Mouse (Mus musculus) liver, embryonic 18 days (tissue): Measurements from ENCODE around the gene Tsg101. TPM values are rescaled to one million over a fixed set of nuclear protein-coding genes. Genes with fewer than 3 reads are reported as not detected.

Source experiments
- polyA plus RNA-seq: library from polyadenylated mRNA; depleted of rRNA; stranded (reverse); fragments of >200 nt; gene quantifications from 2 replicates; pipeline ENCODE4 v1.2.3, GENCODE M21; 2012; rRNA removed

Tsg101 gene
- polyA plus RNA-seq: 19.0 and 20.1 TPM in 2 replicates

DNA sequence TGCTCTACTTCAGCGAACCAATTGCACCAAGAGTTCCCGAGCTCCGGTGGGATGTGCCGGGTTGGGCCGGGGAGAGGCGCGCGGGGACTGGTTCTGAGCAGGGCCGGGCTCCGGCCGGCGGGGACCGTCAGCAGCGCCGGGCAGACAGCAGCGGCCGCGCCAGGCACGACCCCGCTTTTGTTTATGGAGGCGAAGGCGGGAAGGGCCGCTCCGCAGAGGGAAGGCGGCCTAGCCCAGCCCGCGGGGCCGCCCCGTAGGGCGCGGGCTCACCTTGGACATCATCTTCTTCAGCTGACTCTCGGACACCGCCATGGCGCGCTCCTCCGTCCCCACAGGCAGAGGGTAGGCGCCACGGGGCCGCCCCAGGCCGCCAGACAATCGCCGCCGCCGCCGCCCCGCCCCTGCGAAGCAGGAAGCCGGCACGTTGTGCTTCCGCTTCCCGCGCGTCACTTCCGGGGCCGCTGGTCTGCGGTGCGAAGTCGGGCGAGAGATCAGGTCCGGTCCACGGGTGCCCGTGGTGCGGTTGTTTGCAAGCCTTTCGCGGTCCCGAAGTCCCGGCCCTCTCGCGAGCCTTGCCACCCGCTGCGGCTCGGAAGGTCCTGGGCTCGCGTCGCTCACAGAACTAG lies at the start of gene Tsg101:
Gene Tsg101, minus strand, starts transcription at position 419 of the 626 bp plus-strand sequence.

DNA sequence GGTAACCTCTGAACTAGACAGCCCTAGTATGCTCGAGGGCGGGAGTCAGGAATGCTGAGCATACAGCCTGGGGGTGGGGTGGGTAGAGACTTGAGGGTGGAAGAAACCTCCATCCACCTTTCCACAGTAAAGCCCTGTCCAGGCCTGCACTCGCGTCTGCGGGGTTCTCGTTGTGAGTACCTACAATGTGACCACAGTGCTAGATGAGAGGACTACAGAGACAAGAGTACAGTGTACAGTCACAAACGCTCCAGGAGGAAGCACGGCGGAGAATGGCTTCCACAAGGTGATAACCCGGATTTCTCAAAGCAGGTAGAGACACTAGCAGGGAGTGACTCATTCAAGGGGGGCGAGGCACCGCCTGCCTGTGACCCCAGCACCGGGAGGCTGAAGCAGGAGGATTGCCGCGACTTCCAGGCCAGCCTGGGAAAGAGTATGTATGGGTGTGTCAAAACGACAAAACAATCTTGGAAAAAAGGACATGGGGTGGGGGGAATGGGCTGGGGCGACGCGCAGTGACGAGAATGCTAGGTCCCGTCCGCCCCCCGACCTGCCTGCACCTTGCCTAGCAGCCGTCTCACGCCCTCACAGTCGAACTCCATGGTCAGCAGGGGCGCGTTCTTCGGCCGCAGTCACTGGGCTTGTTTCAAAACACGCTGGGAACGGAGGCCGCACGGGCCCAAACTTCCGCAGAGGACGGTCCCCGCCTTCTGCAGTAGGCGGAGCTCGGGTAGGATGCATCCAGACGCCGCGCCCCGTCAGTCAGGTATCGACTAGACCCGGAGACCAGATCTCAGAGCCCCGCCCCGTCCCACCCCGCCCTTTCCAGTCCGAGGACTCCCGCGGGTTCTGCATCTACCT lies 38.3 kb upstream of the Tsg101 start, which contains the start of gene Uevld:
Gene Uevld, minus strand, starts transcription at position 697 of the 861 bp plus-strand sequence.

DNA sequence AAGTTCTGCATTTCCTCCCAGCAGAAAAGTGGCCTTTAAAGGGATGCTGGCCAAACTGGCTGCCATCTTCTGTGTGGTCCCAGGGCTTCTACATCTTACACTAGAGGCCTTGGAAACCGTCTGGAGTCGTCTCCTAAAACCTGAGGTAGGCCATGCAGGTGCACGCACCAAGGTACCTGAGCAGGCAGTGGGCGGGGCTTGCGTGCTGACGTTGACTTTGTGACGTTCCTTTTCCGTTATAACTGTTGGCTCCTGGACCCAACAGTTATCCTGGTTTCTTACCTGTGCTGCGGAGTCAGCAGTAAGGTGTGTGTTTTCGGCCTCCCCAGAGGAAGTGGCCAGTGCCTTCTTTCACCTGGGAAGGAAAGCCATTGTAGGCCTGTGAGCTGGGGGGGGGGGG lies 58.8 kb downstream of the Tsg101 start, which contains the start of gene Ldhc:
Gene Ldhc, plus strand, starts transcription at position 208 of the 400 bp plus-strand sequence.

DNA sequence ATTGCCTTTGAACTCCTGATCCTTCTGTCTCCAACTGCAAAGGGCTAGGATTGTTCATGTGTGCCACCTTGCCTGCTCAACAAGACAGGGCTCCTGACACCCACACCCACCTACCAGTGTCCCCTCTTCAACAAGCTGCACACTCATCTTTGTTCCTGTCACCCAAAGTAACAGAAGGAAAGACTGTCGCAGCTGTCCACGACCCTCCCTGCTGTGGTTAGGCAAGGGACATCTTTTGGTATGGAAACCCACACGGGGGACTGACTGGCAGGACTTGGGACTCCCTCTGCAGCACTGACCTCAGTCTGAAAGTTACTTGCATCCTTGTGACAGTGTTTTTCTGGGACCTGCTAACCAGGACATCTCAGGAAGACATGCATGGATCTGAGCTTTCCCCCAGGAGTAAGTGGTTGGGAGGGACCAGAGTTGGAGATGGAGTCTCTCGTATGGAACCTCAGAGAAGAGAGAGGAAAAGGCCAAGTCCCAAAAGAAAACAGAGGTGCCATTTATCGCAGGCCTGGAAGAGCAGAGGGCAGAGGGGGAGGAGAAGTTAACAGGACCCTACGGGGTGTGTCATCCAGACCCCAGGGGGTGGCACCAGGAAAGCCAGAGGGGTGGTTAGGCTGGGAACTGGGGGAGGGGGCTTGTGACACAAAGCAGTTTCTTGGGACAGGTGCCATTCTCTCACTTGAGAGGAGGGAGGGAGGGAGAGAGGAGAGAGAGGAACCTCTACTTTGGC lies 78.8 kb downstream of the Tsg101 start, which contains the start of gene Ldha:
Gene Ldha, plus strand, starts transcription at position 689 of the 739 bp plus-strand sequence.

Other genes with a start within 250 kb of the Tsg101 start
- gene Tph1, start 247.4 kb downstream of the Tsg101 start, polyA plus RNA-seq: 0.01 and 0.02 TPM in 2 replicates
- gene Saal1, start 209.3 kb downstream of the Tsg101 start, polyA plus RNA-seq: 4.3 and 4.6 TPM in 2 replicates
- gene Saa3, start 204.3 kb downstream of the Tsg101 start, polyA plus RNA-seq: 24.4 and 34.1 TPM in 2 replicates
- gene Saa4, start 187.4 kb downstream of the Tsg101 start, polyA plus RNA-seq: 14.8 and 19.6 TPM in 2 replicates
- 0.08 TPM in 1 of 2 replicates, not detected in the other for gene Saa1, start 177.0 kb downstream of the Tsg101 start, polyA plus RNA-seq
- not detected in 2 replicates for gene Saa2, start 168.2 kb downstream of the Tsg101 start, polyA plus RNA-seq
- 6.6 and 7.7 TPM in 2 replicates for gene Hps5, start 123.9 kb downstream of the Tsg101 start, polyA plus RNA-seq
- gene Gtf2h1, start 123.9 kb downstream of the Tsg101 start, polyA plus RNA-seq: 10.5 and 10.9 TPM in 2 replicates
- gene Ldha, start 78.5 kb downstream of the Tsg101 start, polyA plus RNA-seq: 1,205 and 1,366 TPM in 2 replicates
- gene Ldhc, start 58.8 kb downstream of the Tsg101 start, polyA plus RNA-seq: 0.14 and 0.27 TPM in 2 replicates
- gene Uevld, start 38.6 kb upstream of the Tsg101 start, polyA plus RNA-seq: 3.6 and 4.1 TPM in 2 replicates
- gene Gm9999, start 63.6 kb upstream of the Tsg101 start, polyA plus RNA-seq: not detected in 2 replicates
- gene Spty2d1, start 88.4 kb upstream of the Tsg101 start, polyA plus RNA-seq: 4.8 and 5.1 TPM in 2 replicates
- 13.4 and 14.7 TPM in 2 replicates for gene Tmem86a, start 130.6 kb upstream of the Tsg101 start, polyA plus RNA-seq
- 0.01 and 0.03 TPM in 2 replicates for gene Ptpn5, start 213.7 kb upstream of the Tsg101 start, polyA plus RNA-seq